Mouse (Mus musculus): ENCODE results near the gene Eya4. TPM values are rescaled to one million over a fixed set of nuclear protein-coding genes. Genes with fewer than 3 reads are reported as not detected.

Eya4 gene
- polyA plus RNA-seq, 1 experiment from 2014 or later = 0.77 TPM

- ATAC-seq (replicated peaks; ENCODE audit: low FRiP score, low TSS enrichment, low read depth) (no peak), DNase-seq (ENCODE audit: low spot score) (no peak)
- Histone ChIP-seq H3K27ac (ENCODE audit: low read depth) (no peak overlapping the region), H3K9ac (ENCODE audit: low read length) (no peak overlapping the region), H3K36me3 (ENCODE audit: control insufficient read depth, insufficient read depth, low read length) (no peaks in the 10 kb centered on the region), H3K9me3 (ENCODE audit: control insufficient read depth, low read length) (no peaks in the 10 kb centered on the region), H3K27me3 (replicated peaks; ENCODE audit: control insufficient read depth, insufficient read depth, low read length) (no peaks in the 10 kb centered on the region), H3K4me3 (ENCODE audit: low read depth, low read length) (no peak overlapping the region), H3K4me1 (replicated peaks; ENCODE audit: control insufficient read depth, insufficient read depth, low read length) (no peaks in the 10 kb centered on the region), H3K4me2 (ENCODE audit: low read length) (no peak overlapping the region)
- 82% methylated on average over 2 of the region's 2 CpGs for WGBS
Observed at GRCm38 (mm10) chr10:23270502-23270901, 80.1 kb downstream of the Eya4 start.

GRCm38 (mm10) chr10:23252180-23252579 is 98.4 kb downstream of the Eya4 start:
- DNase-seq (ENCODE audit: low spot score) (no peak), ATAC-seq (replicated peaks; ENCODE audit: low FRiP score, low TSS enrichment, low read depth) (no peak)
- WGBS = 82% methylated on average over 4 of the region's 4 CpGs
- Histone ChIP-seq H3K4me3 (ENCODE audit: low read depth, low read length) (no peak overlapping the region), H3K27me3 (replicated peaks; ENCODE audit: control insufficient read depth, insufficient read depth, low read length) (no peaks in the 10 kb centered on the region), H3K9ac (ENCODE audit: low read length) (no peak overlapping the region), H3K9me3 (ENCODE audit: control insufficient read depth, low read length) (no peaks in the 10 kb centered on the region), H3K4me2 (ENCODE audit: low read length) (no peak overlapping the region), H3K4me1 (replicated peaks; ENCODE audit: control insufficient read depth, insufficient read depth, low read length) (no peaks in the 10 kb centered on the region), H3K36me3 (ENCODE audit: control insufficient read depth, insufficient read depth, low read length) (no peaks in the 10 kb centered on the region), H3K27ac (ENCODE audit: low read depth) (no peak overlapping the region)

GRCm38 (mm10) chr10:23246485-23246884 is 104.1 kb downstream of the Eya4 start:
- no peak overlapping the region for H3K4me3 ChIP-seq (ENCODE audit: low read depth, low read length)
- H3K4me1 ChIP-seq (replicated peaks; ENCODE audit: control insufficient read depth, insufficient read depth, low read length) = no peaks in the 10 kb centered on the region
- H3K9me3 ChIP-seq (ENCODE audit: control insufficient read depth, low read length) = no peaks in the 10 kb centered on the region
- no peak overlapping the region for H3K9ac ChIP-seq (ENCODE audit: low read length)
- H3K36me3 ChIP-seq (ENCODE audit: control insufficient read depth, insufficient read depth, low read length) = no peaks in the 10 kb centered on the region
- H3K4me2 ChIP-seq (ENCODE audit: low read length) = no peak overlapping the region
- DNase-seq (ENCODE audit: low spot score) (no peak), ATAC-seq (replicated peaks; ENCODE audit: low FRiP score, low TSS enrichment, low read depth) (no peak)
- WGBS = 87% methylated on average over 3 of the region's 3 CpGs
- no peak overlapping the region for H3K27ac ChIP-seq (ENCODE audit: low read depth)
- no peaks in the 10 kb centered on the region for H3K27me3 ChIP-seq (replicated peaks; ENCODE audit: control insufficient read depth, insufficient read depth, low read length)

- H3K4me2 ChIP-seq (ENCODE audit: low read length) = no peak overlapping the region
- H3K27me3 ChIP-seq (replicated peaks; ENCODE audit: control insufficient read depth, insufficient read depth, low read length) = no peaks in the 10 kb centered on the region
- WGBS = 68% methylated on average over 11 of the region's 11 CpGs
- no peak overlapping the region for H3K4me3 ChIP-seq (ENCODE audit: low read depth, low read length)
- no peaks in the 10 kb centered on the region for H3K9me3 ChIP-seq (ENCODE audit: control insufficient read depth, low read length)
- H3K27ac ChIP-seq (ENCODE audit: low read depth) = no peak overlapping the region
- no peak for DNase-seq (ENCODE audit: low spot score)
- ATAC-seq (replicated peaks; ENCODE audit: low FRiP score, low TSS enrichment, low read depth) = no peak
- H3K9ac ChIP-seq (ENCODE audit: low read length) = no peak overlapping the region
- H3K36me3 ChIP-seq (ENCODE audit: control insufficient read depth, insufficient read depth, low read length) = no peaks in the 10 kb centered on the region
- H3K4me1 ChIP-seq (replicated peaks; ENCODE audit: control insufficient read depth, insufficient read depth, low read length) = no peaks in the 10 kb centered on the region
Observed at GRCm38 (mm10) chr10:23236918-23237317, 113.7 kb downstream of the Eya4 start.

GRCm38 (mm10) chr10:23235405-23235804 is 115.2 kb downstream of the Eya4 start:
- Histone ChIP-seq H3K36me3 (ENCODE audit: control insufficient read depth, insufficient read depth, low read length) (no peaks in the 10 kb centered on the region), H3K4me2 (ENCODE audit: low read length) (no peak overlapping the region), H3K27me3 (replicated peaks; ENCODE audit: control insufficient read depth, insufficient read depth, low read length) (no peaks in the 10 kb centered on the region), H3K27ac (ENCODE audit: low read depth) (no peak overlapping the region), H3K9ac (ENCODE audit: low read length) (no peak overlapping the region), H3K4me3 (ENCODE audit: low read depth, low read length) (no peak overlapping the region), H3K9me3 (ENCODE audit: control insufficient read depth, low read length) (no peaks in the 10 kb centered on the region), H3K4me1 (replicated peaks; ENCODE audit: control insufficient read depth, insufficient read depth, low read length) (no peaks in the 10 kb centered on the region)
- WGBS = 80% methylated on average over 4 of the region's 4 CpGs
- DNase-seq (ENCODE audit: low spot score) (no peak), ATAC-seq (replicated peaks; ENCODE audit: low FRiP score, low TSS enrichment, low read depth) (no peak)

- Histone ChIP-seq H3K27me3 (replicated peaks; ENCODE audit: control insufficient read depth, insufficient read depth, low read length) (no peaks in the 10 kb centered on the region), H3K9me3 (ENCODE audit: control insufficient read depth, low read length) (no peaks in the 10 kb centered on the region)
- no peak for ATAC-seq (replicated peaks; ENCODE audit: low FRiP score, low TSS enrichment, low read depth)
Observed at GRCm38 (mm10) chr10:23233425-23233824, 117.2 kb downstream of the Eya4 start.

GRCm38 (mm10) chr10:23230863-23231262 is 119.7 kb downstream of the Eya4 start:
- Histone ChIP-seq H3K9me3 (ENCODE audit: control insufficient read depth, low read length) (no peaks in the 10 kb centered on the region), H3K4me2 (ENCODE audit: low read length) (no peak overlapping the region), H3K4me3 (ENCODE audit: low read depth, low read length) (no peak overlapping the region), H3K4me1 (replicated peaks; ENCODE audit: control insufficient read depth, insufficient read depth, low read length) (no peaks in the 10 kb centered on the region), H3K9ac (ENCODE audit: low read length) (no peak overlapping the region), H3K27me3 (replicated peaks; ENCODE audit: control insufficient read depth, insufficient read depth, low read length) (no peaks in the 10 kb centered on the region), H3K36me3 (ENCODE audit: control insufficient read depth, insufficient read depth, low read length) (no peaks in the 10 kb centered on the region), H3K27ac (ENCODE audit: low read depth) (no peak overlapping the region)
- DNase-seq (ENCODE audit: low spot score) = no peak
- no peak for ATAC-seq (replicated peaks; ENCODE audit: low FRiP score, low TSS enrichment, low read depth)
- WGBS = 77% methylated on average over 5 of the region's 5 CpGs

More at GRCm38 (mm10) chr10:23233425-23233824, 117.2 kb downstream of the Eya4 start:
- Histone ChIP-seq H3K4me3 (ENCODE audit: low read depth, low read length) (no peak overlapping the region), H3K9ac (ENCODE audit: low read length) (no peak overlapping the region), H3K36me3 (ENCODE audit: control insufficient read depth, insufficient read depth, low read length) (no peaks in the 10 kb centered on the region), H3K27ac (ENCODE audit: low read depth) (no peak overlapping the region), H3K4me2 (ENCODE audit: low read length) (no peak overlapping the region), H3K4me1 (replicated peaks; ENCODE audit: control insufficient read depth, insufficient read depth, low read length) (no peaks in the 10 kb centered on the region)
- no peak for DNase-seq (ENCODE audit: low spot score)
- 48% methylated on average over 6 of the region's 6 CpGs for WGBS

GRCm38 (mm10) chr10:23223336-23223735 is 127.2 kb downstream of the Eya4 start:
- Histone ChIP-seq H3K27ac (ENCODE audit: low read depth) (no peak overlapping the region), H3K4me2 (ENCODE audit: low read length) (no peak overlapping the region), H3K9ac (ENCODE audit: low read length) (no peak overlapping the region), H3K9me3 (ENCODE audit: control insufficient read depth, low read length) (no peaks in the 10 kb centered on the region), H3K4me3 (ENCODE audit: low read depth, low read length) (no peak overlapping the region), H3K4me1 (replicated peaks; ENCODE audit: control insufficient read depth, insufficient read depth, low read length) (no peaks in the 10 kb centered on the region), H3K36me3 (ENCODE audit: control insufficient read depth, insufficient read depth, low read length) (no peaks in the 10 kb centered on the region), H3K27me3 (replicated peaks; ENCODE audit: control insufficient read depth, insufficient read depth, low read length) (no peaks in the 10 kb centered on the region)
- 85% methylated on average over 5 of the region's 5 CpGs for WGBS
- ATAC-seq (replicated peaks; ENCODE audit: low FRiP score, low TSS enrichment, low read depth) (no peak), DNase-seq (ENCODE audit: low spot score) (no peak)

- DNase-seq (ENCODE audit: low spot score) (no peak), ATAC-seq (replicated peaks; ENCODE audit: low FRiP score, low TSS enrichment, low read depth) (no peak)
- no peak overlapping the region for H3K4me2 ChIP-seq (ENCODE audit: low read length)
- no peak overlapping the region for H3K4me3 ChIP-seq (ENCODE audit: low read depth, low read length)
- no peaks in the 10 kb centered on the region for H3K4me1 ChIP-seq (replicated peaks; ENCODE audit: control insufficient read depth, insufficient read depth, low read length)
- no peaks in the 10 kb centered on the region for H3K36me3 ChIP-seq (ENCODE audit: control insufficient read depth, insufficient read depth, low read length)
- no peak overlapping the region for H3K9ac ChIP-seq (ENCODE audit: low read length)
- no peaks in the 10 kb centered on the region for H3K9me3 ChIP-seq (ENCODE audit: control insufficient read depth, low read length)
- no peaks in the 10 kb centered on the region for H3K27me3 ChIP-seq (replicated peaks; ENCODE audit: control insufficient read depth, insufficient read depth, low read length)
- no peak overlapping the region for H3K27ac ChIP-seq (ENCODE audit: low read depth)
- WGBS = 67% methylated on average over 3 of the region's 3 CpGs
Observed at GRCm38 (mm10) chr10:23220432-23220831, 130.2 kb downstream of the Eya4 start.
